Mouse (Mus musculus): Measurements from ENCODE around the gene Tmem52b. TPM values are rescaled to one million over a fixed set of nuclear protein-coding genes. Genes with fewer than 3 reads are reported as not detected.

Tmem52b gene
- polyA plus RNA-seq, 1 experiment from 2014 or later: not detected

DNA sequence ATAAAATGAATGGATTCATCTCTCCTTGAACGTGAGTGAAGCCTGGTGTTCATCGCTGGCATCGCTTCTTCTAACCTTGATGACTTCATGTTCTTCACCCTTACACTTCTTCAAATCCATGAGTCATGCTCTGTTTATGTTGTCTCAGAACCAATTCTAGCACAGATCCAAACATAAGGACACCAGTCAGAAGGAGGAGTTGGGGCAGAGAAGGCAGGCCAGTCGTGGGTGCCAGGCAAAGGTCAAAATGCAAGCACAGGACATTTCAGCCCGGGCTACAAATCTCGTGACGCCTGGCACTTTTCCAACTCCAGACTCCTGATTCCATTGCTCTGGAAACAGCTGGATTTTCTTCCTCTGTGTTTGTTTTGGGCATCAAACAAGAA lies 20.2 kb downstream of the Tmem52b start:
- Histone ChIP-seq H3K9me3 (no peaks in the 10 kb centered on the region), H3K36me3 (peaks cover 3% of the 10 kb centered on the region; the same call in 1 of the 2 replicates), H3K27me3 (no peaks in the 10 kb centered on the region), H3K4me2 (peak overlapping the region; percentile 78), H3K27ac (0 out of 2 replicates have a peak overlapping the region, but pooled peaks have one; percentile 42), H3K4me3 (replicated peaks) (peak overlapping the region; percentile 73), H3K4me1 (replicated peaks) (peaks cover 17% of the 10 kb centered on the region), H3K9ac (replicated peaks) (0 out of 2 replicates have a peak overlapping the region, but pooled peaks have one; percentile 32)
- 33% methylated on average over 7 of the region's 7 CpGs for WGBS
- peak; percentile 29; the same call in 1 of the 2 replicates for ATAC-seq (ENCODE audit: insufficient number of reproducible peaks, insufficient read depth, low FRiP score, low TSS enrichment, low read depth)

- peaks cover 10% of the 10 kb centered on the region for H3K36me3 ChIP-seq
- peak within 1 kb of the TSS; percentile 73 for H3K4me3 ChIP-seq (replicated peaks)
- WGBS: under 1% methylated on average over 55 of the region's 55 CpGs
- peak; percentile 78 for ATAC-seq (ENCODE audit: insufficient number of reproducible peaks, insufficient read depth, low FRiP score, low TSS enrichment, low read depth)
- peak within 1 kb of the TSS; percentile 69 for H3K27ac ChIP-seq
- H3K9me3 ChIP-seq: no peaks in the 10 kb centered on the region
- H3K4me2 ChIP-seq: peak within 1 kb of the TSS; percentile 78
- no peaks in the 10 kb centered on the region for H3K27me3 ChIP-seq
- peaks cover 17% of the 10 kb centered on the region for H3K4me1 ChIP-seq (replicated peaks)
- peak within 1 kb of the TSS; percentile 75 for H3K9ac ChIP-seq (replicated peaks)
These were observed 20.8 kb downstream of the Tmem52b start, which contains the start of gene Gabarapl1 for GRCm38 (mm10) chr6:129532942-129533860. Gene Gabarapl1 (plus strand): TSS chr6:129533160.

- Histone ChIP-seq H3K27me3 (no peaks in the 10 kb centered on the region), H3K27ac (no peak overlapping the region), H3K4me1 (replicated peaks) (peaks cover 17% of the 10 kb centered on the region), H3K36me3 (peaks cover 18% of the 10 kb centered on the region), H3K9ac (replicated peaks) (peak overlapping the region; percentile 75), H3K4me2 (peak overlapping the region; percentile 78), H3K4me3 (replicated peaks) (peak overlapping the region; percentile 73), H3K9me3 (no peaks in the 10 kb centered on the region)
- ATAC-seq (ENCODE audit: insufficient number of reproducible peaks, insufficient read depth, low FRiP score, low TSS enrichment, low read depth): peak; percentile 45; the same call in 1 of the 2 replicates
- WGBS: 20% methylated on average over 9 of the region's 9 CpGs
These were observed 21.7 kb downstream of the Tmem52b start for GRCm38 (mm10) chr6:129534057-129534456.

GRCm38 (mm10) chr6:129534627-129535190 lies 22.4 kb downstream of the Tmem52b start:
- Histone ChIP-seq H3K9ac (replicated peaks) (no peak overlapping the region), H3K27ac (no peak overlapping the region), H3K4me3 (replicated peaks) (peak overlapping the region; percentile 73), H3K4me2 (peak overlapping the region; percentile 78), H3K27me3 (no peaks in the 10 kb centered on the region), H3K4me1 (replicated peaks) (peaks cover 17% of the 10 kb centered on the region), H3K9me3 (no peaks in the 10 kb centered on the region), H3K36me3 (peaks cover 25% of the 10 kb centered on the region)
- 58% methylated on average over 4 of the region's 4 CpGs for WGBS
- ATAC-seq (ENCODE audit: insufficient number of reproducible peaks, insufficient read depth, low FRiP score, low TSS enrichment, low read depth): no peak

GRCm38 (mm10) chr6:129535723-129536122 lies 23.4 kb downstream of the Tmem52b start:
- no peaks in the 10 kb centered on the region for H3K27me3 ChIP-seq
- WGBS: 83% methylated on average over 4 of the region's 4 CpGs
- H3K36me3 ChIP-seq: peaks cover 35% of the 10 kb centered on the region
- no peak overlapping the region for H3K4me3 ChIP-seq (replicated peaks)
- H3K9me3 ChIP-seq: no peaks in the 10 kb centered on the region
- peaks cover 17% of the 10 kb centered on the region for H3K4me1 ChIP-seq (replicated peaks)
- H3K4me2 ChIP-seq: peak overlapping the region; percentile 78; the same call in 1 of the 2 replicates
- no peak overlapping the region for H3K27ac ChIP-seq
- ATAC-seq (ENCODE audit: insufficient number of reproducible peaks, insufficient read depth, low FRiP score, low TSS enrichment, low read depth): no peak
- no peak overlapping the region for H3K9ac ChIP-seq (replicated peaks)

- H3K36me3 ChIP-seq: peaks cover 48% of the 10 kb centered on the region
- no peak for ATAC-seq (ENCODE audit: insufficient number of reproducible peaks, insufficient read depth, low FRiP score, low TSS enrichment, low read depth)
- no peaks in the 10 kb centered on the region for H3K9me3 ChIP-seq
- H3K27ac ChIP-seq: no peak overlapping the region
- H3K4me2 ChIP-seq: no peak overlapping the region
- H3K4me1 ChIP-seq (replicated peaks): peaks cover 14% of the 10 kb centered on the region
- WGBS: 87% methylated on average over 6 of the region's 6 CpGs
- no peak overlapping the region for H3K4me3 ChIP-seq (replicated peaks)
- no peak overlapping the region for H3K9ac ChIP-seq (replicated peaks)
- no peaks in the 10 kb centered on the region for H3K27me3 ChIP-seq
These were observed 26.2 kb downstream of the Tmem52b start for GRCm38 (mm10) chr6:129538555-129538954.

GRCm38 (mm10) chr6:129541931-129542330 lies 29.6 kb downstream of the Tmem52b start:
- H3K4me3 ChIP-seq (replicated peaks): no peak overlapping the region
- H3K4me1 ChIP-seq (replicated peaks): no peaks in the 10 kb centered on the region
- 89% methylated on average over 9 of the region's 9 CpGs for WGBS
- no peak overlapping the region for H3K9ac ChIP-seq (replicated peaks)
- H3K9me3 ChIP-seq: no peaks in the 10 kb centered on the region
- no peak overlapping the region for H3K27ac ChIP-seq
- peaks cover 48% of the 10 kb centered on the region for H3K36me3 ChIP-seq
- H3K27me3 ChIP-seq: no peaks in the 10 kb centered on the region
- no peak overlapping the region for H3K4me2 ChIP-seq
- no peak for ATAC-seq (ENCODE audit: insufficient number of reproducible peaks, insufficient read depth, low FRiP score, low TSS enrichment, low read depth)

- Histone ChIP-seq H3K27ac (no peak overlapping the region), H3K4me3 (replicated peaks) (no peak overlapping the region), H3K27me3 (no peaks in the 10 kb centered on the region), H3K9me3 (no peaks in the 10 kb centered on the region), H3K4me1 (replicated peaks) (no peaks in the 10 kb centered on the region), H3K4me2 (no peak overlapping the region), H3K9ac (replicated peaks) (no peak overlapping the region), H3K36me3 (peaks cover 45% of the 10 kb centered on the region)
- ATAC-seq (ENCODE audit: insufficient number of reproducible peaks, insufficient read depth, low FRiP score, low TSS enrichment, low read depth): no peak
- 90% methylated on average over 3 of the region's 3 CpGs for WGBS
These were observed 30.2 kb downstream of the Tmem52b start for GRCm38 (mm10) chr6:129542540-129542939.

GRCm38 (mm10) chr6:129543709-129544606 lies 31.6 kb downstream of the Tmem52b start:
- no peak overlapping the region for H3K4me3 ChIP-seq (replicated peaks)
- H3K4me2 ChIP-seq: no peak overlapping the region
- H3K27me3 ChIP-seq: no peaks in the 10 kb centered on the region
- no peak overlapping the region for H3K27ac ChIP-seq
- no peaks in the 10 kb centered on the region for H3K9me3 ChIP-seq
- 72% methylated on average over 6 of the region's 6 CpGs for WGBS
- peaks cover 31% of the 10 kb centered on the region for H3K36me3 ChIP-seq
- H3K9ac ChIP-seq (replicated peaks): no peak overlapping the region
- ATAC-seq (ENCODE audit: insufficient number of reproducible peaks, insufficient read depth, low FRiP score, low TSS enrichment, low read depth): peak; percentile 54
- no peaks in the 10 kb centered on the region for H3K4me1 ChIP-seq (replicated peaks)

DNA sequence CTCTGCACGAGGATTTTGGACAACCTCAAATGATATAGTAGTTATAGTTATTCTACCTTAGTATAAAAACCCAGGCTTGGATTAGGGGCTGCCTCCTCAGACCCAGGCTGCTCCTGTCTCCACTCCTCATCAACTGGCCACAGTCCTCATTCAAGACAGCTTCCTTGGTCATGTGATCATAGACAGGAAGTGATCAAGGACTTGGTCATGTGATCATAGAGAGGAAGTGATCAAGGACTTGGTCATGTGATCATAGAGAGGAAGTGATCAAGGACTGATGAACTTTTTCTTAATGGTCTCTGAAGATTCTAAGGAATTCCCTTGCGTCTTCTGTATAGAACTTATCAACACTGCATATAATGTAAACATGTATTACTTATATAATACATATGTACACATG lies 34.9 kb downstream of the Tmem52b start:
- H3K4me1 ChIP-seq (replicated peaks): no peaks in the 10 kb centered on the region
- H3K9ac ChIP-seq (replicated peaks): no peak overlapping the region
- no peak overlapping the region for H3K4me3 ChIP-seq (replicated peaks)
- no peak overlapping the region for H3K4me2 ChIP-seq
- no peaks in the 10 kb centered on the region for H3K36me3 ChIP-seq
- no peak for ATAC-seq (ENCODE audit: insufficient number of reproducible peaks, insufficient read depth, low FRiP score, low TSS enrichment, low read depth)
- no peaks in the 10 kb centered on the region for H3K27me3 ChIP-seq
- H3K27ac ChIP-seq: no peak overlapping the region
- H3K9me3 ChIP-seq: no peaks in the 10 kb centered on the region
- 87% methylated on average over 2 of the region's 2 CpGs for WGBS
